Mouse (Mus musculus) neural tube, embryonic 12.5 days (tissue): ENCODE data around the gene Lce1e. TPM values are rescaled to one million over a fixed set of nuclear protein-coding genes. Genes with fewer than 3 reads are reported as not detected.

ENCODE experiments used
- polyA plus RNA-seq: library from polyadenylated mRNA; unstranded; fragments of >200 nt; fragmentation: Nextera tagmentation; extraction: Ambion mirVana; gene quantifications from 2 replicates; pipeline ENCODE4 v1.2.1, GENCODE M21; 2016

Gene Lce1e
- polyA plus RNA-seq, 1 experiment from 2014 or later: not detected

Other genes starting within 250 kb of the Lce1e start
- gene Sprr1a, start 223.2 kb downstream of the Lce1e start, polyA plus RNA-seq: not detected in 2 replicates
- gene Sprr4, start 208.6 kb downstream of the Lce1e start, polyA plus RNA-seq: not detected in 2 replicates
- not detected in 2 replicates for gene 2310046K23Rik, start 174.6 kb downstream of the Lce1e start, polyA plus RNA-seq
- gene Ivl, start 135.3 kb downstream of the Lce1e start, polyA plus RNA-seq: 0.10 and 0.13 TPM in 2 replicates
- not detected in 2 replicates for gene Smcp, start 120.1 kb downstream of the Lce1e start, polyA plus RNA-seq
- not detected in 2 replicates for gene 2210017I01Rik, start 101.6 kb downstream of the Lce1e start, polyA plus RNA-seq
- gene Lce6a, start 87.4 kb downstream of the Lce1e start, polyA plus RNA-seq: not detected in 2 replicates
- not detected in 2 replicates for gene Lce1a1, start 60.8 kb downstream of the Lce1e start, polyA plus RNA-seq
- not detected in 2 replicates for gene Lce1b, start 52.1 kb downstream of the Lce1e start, polyA plus RNA-seq
- gene Lce1a2, start 38.8 kb downstream of the Lce1e start, polyA plus RNA-seq: not detected in 2 replicates
- not detected in 2 replicates for gene Lce1c, start 29.8 kb downstream of the Lce1e start, polyA plus RNA-seq
- not detected in 2 replicates for gene Lce1d, start 21.9 kb downstream of the Lce1e start, polyA plus RNA-seq
- gene Lce1f, start 11.3 kb upstream of the Lce1e start, polyA plus RNA-seq: not detected in 2 replicates
- not detected in 2 replicates for gene Gm38119, start 30.0 kb upstream of the Lce1e start, polyA plus RNA-seq
- gene Lce1g, start 43.3 kb upstream of the Lce1e start, polyA plus RNA-seq: not detected in 2 replicates
- not detected in 2 replicates for gene Lce1h, start 56.0 kb upstream of the Lce1e start, polyA plus RNA-seq
- gene Lce1i, start 69.8 kb upstream of the Lce1e start, polyA plus RNA-seq: not detected in 2 replicates
- gene Lce1j, start 81.4 kb upstream of the Lce1e start, polyA plus RNA-seq: not detected in 2 replicates
- gene Lce1k, start 98.8 kb upstream of the Lce1e start, polyA plus RNA-seq: not detected in 2 replicates
- gene Kprp, start 118.2 kb upstream of the Lce1e start, polyA plus RNA-seq: not detected in 2 replicates
- gene Lce1l, start 142.2 kb upstream of the Lce1e start, polyA plus RNA-seq: not detected in 2 replicates
- gene 2310050C09Rik, start 161.1 kb upstream of the Lce1e start, polyA plus RNA-seq: not detected in 2 replicates
- not detected in 2 replicates for gene Lce3a, start 217.2 kb upstream of the Lce1e start, polyA plus RNA-seq
- not detected in 2 replicates for gene Lce3b, start 223.9 kb upstream of the Lce1e start, polyA plus RNA-seq
- gene Lce3c, start 235.4 kb upstream of the Lce1e start, polyA plus RNA-seq: not detected in 2 replicates
- not detected in 2 replicates for gene Lce3d, start 248.3 kb upstream of the Lce1e start, polyA plus RNA-seq